Mouse (Mus musculus): ENCODE results near the gene B3gat3. TPM values are rescaled to one million over a fixed set of nuclear protein-coding genes. Genes with fewer than 3 reads are reported as not detected.

The B3gat3 gene
- polyA plus RNA-seq, 1 experiment from 2014 or later: 53.5 TPM

GRCm38 (mm10) chr19:8941515-8942217, 21.5 kb downstream of the B3gat3 start, which contains the start of gene Mta2:
Gene Mta2, plus strand, starts transcription at chr19:8941875.
- H3K9ac ChIP-seq (replicated peaks; ENCODE audit: low read length): peak within 1 kb of the TSS; percentile 99
- peak; percentile 97 for ATAC-seq (ENCODE audit: low FRiP score, low TSS enrichment)
- H3K4me1 ChIP-seq (ENCODE audit: insufficient read depth, low read length): peaks cover 34% of the 10 kb centered on the region
- WGBS: under 1% methylated on average over 64 of the region's 64 CpGs
- peak within 1 kb of the TSS; percentile 98 for H3K4me3 ChIP-seq (ENCODE audit: low read length)
- H3K36me3 ChIP-seq (ENCODE audit: insufficient read depth, low read length): peaks cover 39% of the 10 kb centered on the region
- H3K9me3 ChIP-seq (ENCODE audit: low read length): no peaks in the 10 kb centered on the region
- H3K27ac ChIP-seq (ENCODE audit: low read length): peak within 1 kb of the TSS; percentile 100
- no peaks in the 10 kb centered on the region for H3K27me3 ChIP-seq (ENCODE audit: insufficient read depth, low read length)
- H3K4me2 ChIP-seq (replicated peaks; ENCODE audit: low read depth, low read length): peak within 1 kb of the TSS; percentile 69

- Histone ChIP-seq H3K9me3 (ENCODE audit: low read length) (no peaks in the 10 kb centered on the region), H3K4me3 (ENCODE audit: low read length) (peak overlapping the region; percentile 98), H3K4me1 (ENCODE audit: insufficient read depth, low read length) (peaks cover 34% of the 10 kb centered on the region), H3K36me3 (ENCODE audit: insufficient read depth, low read length) (peaks cover 41% of the 10 kb centered on the region), H3K27me3 (ENCODE audit: insufficient read depth, low read length) (no peaks in the 10 kb centered on the region), H3K4me2 (replicated peaks; ENCODE audit: low read depth, low read length) (peak overlapping the region; percentile 69), H3K27ac (ENCODE audit: low read length) (peak overlapping the region; percentile 100), H3K9ac (replicated peaks; ENCODE audit: low read length) (peak overlapping the region; percentile 99)
- peak; percentile 50 for ATAC-seq (ENCODE audit: low FRiP score, low TSS enrichment)
- 0% methylated on average over 45 of the region's 46 CpGs for WGBS
Observed at GRCm38 (mm10) chr19:8942276-8942964, 22.2 kb downstream of the B3gat3 start.

GRCm38 (mm10) chr19:8943047-8943446, 22.9 kb downstream of the B3gat3 start:
- no peaks in the 10 kb centered on the region for H3K27me3 ChIP-seq (ENCODE audit: insufficient read depth, low read length)
- no peak for ATAC-seq (ENCODE audit: low FRiP score, low TSS enrichment)
- H3K9ac ChIP-seq (replicated peaks; ENCODE audit: low read length): peak overlapping the region; percentile 99
- no peaks in the 10 kb centered on the region for H3K9me3 ChIP-seq (ENCODE audit: low read length)
- H3K27ac ChIP-seq (ENCODE audit: low read length): peak overlapping the region; percentile 100
- H3K4me3 ChIP-seq (ENCODE audit: low read length): peak overlapping the region; percentile 98
- H3K36me3 ChIP-seq (ENCODE audit: insufficient read depth, low read length): peaks cover 43% of the 10 kb centered on the region
- peak overlapping the region; percentile 69 for H3K4me2 ChIP-seq (replicated peaks; ENCODE audit: low read depth, low read length)
- 66% methylated on average over 2 of the region's 2 CpGs for WGBS
- peaks cover 34% of the 10 kb centered on the region for H3K4me1 ChIP-seq (ENCODE audit: insufficient read depth, low read length)

- Histone ChIP-seq H3K4me2 (replicated peaks; ENCODE audit: low read depth, low read length) (peak overlapping the region; percentile 69), H3K4me1 (ENCODE audit: insufficient read depth, low read length) (peaks cover 34% of the 10 kb centered on the region), H3K4me3 (ENCODE audit: low read length) (peak overlapping the region; percentile 98; the same call in 1 of the 2 replicates), H3K9me3 (ENCODE audit: low read length) (no peaks in the 10 kb centered on the region), H3K9ac (replicated peaks; ENCODE audit: low read length) (peak overlapping the region; percentile 8; the same call in 1 of the 2 replicates), H3K27me3 (ENCODE audit: insufficient read depth, low read length) (no peaks in the 10 kb centered on the region), H3K36me3 (ENCODE audit: insufficient read depth, low read length) (peaks cover 45% of the 10 kb centered on the region), H3K27ac (ENCODE audit: low read length) (peak overlapping the region; percentile 34; the same call in 1 of the 2 replicates)
- WGBS: 50% methylated on average over 5 of the region's 5 CpGs
- ATAC-seq (ENCODE audit: low FRiP score, low TSS enrichment): no peak
Observed at GRCm38 (mm10) chr19:8944062-8944461, 23.9 kb downstream of the B3gat3 start.

- Histone ChIP-seq H3K4me1 (ENCODE audit: insufficient read depth, low read length) (peaks cover 34% of the 10 kb centered on the region), H3K9ac (replicated peaks; ENCODE audit: low read length) (peak overlapping the region; percentile 22; the same call in 1 of the 2 replicates), H3K27me3 (ENCODE audit: insufficient read depth, low read length) (no peaks in the 10 kb centered on the region), H3K9me3 (ENCODE audit: low read length) (no peaks in the 10 kb centered on the region), H3K4me2 (replicated peaks; ENCODE audit: low read depth, low read length) (peak overlapping the region; percentile 69), H3K4me3 (ENCODE audit: low read length) (peak overlapping the region; percentile 98), H3K36me3 (ENCODE audit: insufficient read depth, low read length) (peaks cover 49% of the 10 kb centered on the region), H3K27ac (ENCODE audit: low read length) (peak overlapping the region; percentile 13; the same call in 1 of the 2 replicates)
- WGBS: 17% methylated on average over 5 of the region's 5 CpGs
- no peak for ATAC-seq (ENCODE audit: low FRiP score, low TSS enrichment)
Observed at GRCm38 (mm10) chr19:8944750-8945149, 24.6 kb downstream of the B3gat3 start.

- Histone ChIP-seq H3K4me1 (ENCODE audit: insufficient read depth, low read length) (peaks cover 34% of the 10 kb centered on the region), H3K36me3 (ENCODE audit: insufficient read depth, low read length) (peaks cover 51% of the 10 kb centered on the region), H3K27ac (ENCODE audit: low read length) (0 out of 2 replicates have a peak overlapping the region, but pooled peaks have one; percentile 13), H3K9ac (replicated peaks; ENCODE audit: low read length) (peak overlapping the region; percentile 22; the same call in 1 of the 2 replicates), H3K4me2 (replicated peaks; ENCODE audit: low read depth, low read length) (peak overlapping the region; percentile 69), H3K4me3 (ENCODE audit: low read length) (peak overlapping the region; percentile 98), H3K27me3 (ENCODE audit: insufficient read depth, low read length) (no peaks in the 10 kb centered on the region), H3K9me3 (ENCODE audit: low read length) (no peaks in the 10 kb centered on the region)
- 80% methylated on average over 6 of the region's 6 CpGs for WGBS
- ATAC-seq (ENCODE audit: low FRiP score, low TSS enrichment): no peak
Observed at GRCm38 (mm10) chr19:8945251-8945650, 25.1 kb downstream of the B3gat3 start.

GRCm38 (mm10) chr19:8946929-8947328, 26.8 kb downstream of the B3gat3 start:
- 86% methylated on average over 7 of the region's 7 CpGs for whole genome bisulfite sequencing
- Histone ChIP-seq H3K9ac (replicated peaks; ENCODE audit: low read length) (no peak overlapping the region), H3K27me3 (ENCODE audit: insufficient read depth, low read length) (no peaks in the 10 kb centered on the region), H3K36me3 (ENCODE audit: insufficient read depth, low read length) (peaks cover 68% of the 10 kb centered on the region), H3K4me3 (ENCODE audit: low read length) (no peak overlapping the region), H3K4me2 (replicated peaks; ENCODE audit: low read depth, low read length) (no peak overlapping the region), H3K9me3 (ENCODE audit: low read length) (no peaks in the 10 kb centered on the region), H3K4me1 (ENCODE audit: insufficient read depth, low read length) (peaks cover 24% of the 10 kb centered on the region), H3K27ac (ENCODE audit: low read length) (no peak overlapping the region)
- ATAC-seq (ENCODE audit: low FRiP score, low TSS enrichment): no peak

GRCm38 (mm10) chr19:8950190-8950589, 30.0 kb downstream of the B3gat3 start:
- ATAC-seq (ENCODE audit: low FRiP score, low TSS enrichment): no peak
- 89% methylated on average over 5 of the region's 5 CpGs for WGBS
- Histone ChIP-seq H3K36me3 (ENCODE audit: insufficient read depth, low read length) (peaks cover 67% of the 10 kb centered on the region), H3K4me2 (replicated peaks; ENCODE audit: low read depth, low read length) (no peak overlapping the region), H3K27me3 (ENCODE audit: insufficient read depth, low read length) (no peaks in the 10 kb centered on the region), H3K27ac (ENCODE audit: low read length) (no peak overlapping the region), H3K9ac (replicated peaks; ENCODE audit: low read length) (no peak overlapping the region), H3K9me3 (ENCODE audit: low read length) (no peaks in the 10 kb centered on the region), H3K4me1 (ENCODE audit: insufficient read depth, low read length) (peaks cover 19% of the 10 kb centered on the region), H3K4me3 (ENCODE audit: low read length) (no peak overlapping the region)

GRCm38 (mm10) chr19:8952241-8952640, 32.1 kb downstream of the B3gat3 start:
- no peak for ATAC-seq (ENCODE audit: low FRiP score, low TSS enrichment)

More at GRCm38 (mm10) chr19:8952241-8952640, 32.1 kb downstream of the B3gat3 start:
- no peaks in the 10 kb centered on the region for H3K9me3 ChIP-seq (ENCODE audit: low read length)
- H3K36me3 ChIP-seq (ENCODE audit: insufficient read depth, low read length): peaks cover 53% of the 10 kb centered on the region
- H3K27ac ChIP-seq (ENCODE audit: low read length): no peak overlapping the region
- H3K4me2 ChIP-seq (replicated peaks; ENCODE audit: low read depth, low read length): no peak overlapping the region
- 92% methylated on average over 9 of the region's 9 CpGs for WGBS
- peaks cover 16% of the 10 kb centered on the region for H3K4me1 ChIP-seq (ENCODE audit: insufficient read depth, low read length)
- H3K27me3 ChIP-seq (ENCODE audit: insufficient read depth, low read length): no peaks in the 10 kb centered on the region
- no peak overlapping the region for H3K9ac ChIP-seq (replicated peaks; ENCODE audit: low read length)
- no peak overlapping the region for H3K4me3 ChIP-seq (ENCODE audit: low read length)

All from kidney, embryonic 16.5 days (tissue).